28 mouse cellular contexts compared by ENCODE assay signal in genomic region chr11:120103431-120103997, GRCm38 (mm10). TPM values are rescaled to one million over a fixed set of nuclear protein-coding genes. Genes with fewer than 3 reads are reported as not detected.
DNase-seq lines count a peak whose midpoint lies in the region; ATAC-seq lines count a peak whose summit lies in the region.
"Had no signal": no experiment of that assay in that cellular context is flagged by ENCODE, and none has a peak within 500 bp of the region (broad histone marks: within the 10 kb centered on the region; RNA-seq: fewer than 3 reads in every experiment).

No protein-coding gene starts in this region.

- peaks cover 50% of the 10 kb centered on the region for H3K36me3 ChIP-seq in liver, embryonic 13.5 days
- H3K36me3 ChIP-seq in midbrain, embryonic 16.5 days (ENCODE audit: control insufficient read depth, insufficient read depth, low read length), result peaks cover 16% of the 10 kb centered on the region

- no peak overlapping the region for H3K4me3 ChIP-seq in liver, embryonic 13.5 days (replicated peaks)
- H3K4me3 ChIP-seq in midbrain, embryonic 16.5 days (ENCODE audit: low read depth, low read length), result no peak overlapping the region
- H3K4me3 ChIP-seq: embryonic facial prominence, embryonic 10.5 days; embryonic facial prominence, embryonic 13.5 days; erythroblast, embryonic 14.5 days; forebrain, embryonic 12.5 days; forebrain, embryonic 15.5 days; heart, adult 2 months; hindbrain, embryonic 10.5 days; hindbrain, embryonic 13.5 days; intestine, embryonic 15.5 days had no signal

- H3K4me2 ChIP-seq in liver, embryonic 13.5 days, result no peak overlapping the region
- no peak overlapping the region for H3K4me2 ChIP-seq in midbrain, embryonic 16.5 days (ENCODE audit: low read length)
- H3K4me2 ChIP-seq: embryonic facial prominence, embryonic 13.5 days; forebrain, embryonic 12.5 days; forebrain, embryonic 15.5 days; hindbrain, embryonic 13.5 days; intestine, embryonic 15.5 days had no signal

- H3K9me3 ChIP-seq in liver, embryonic 13.5 days (replicated peaks), result no peaks in the 10 kb centered on the region
- H3K9me3 ChIP-seq in midbrain, embryonic 16.5 days (replicated peaks; ENCODE audit: control insufficient read depth, low read length, poor library complexity, severe bottlenecking), result no peaks in the 10 kb centered on the region
- H3K9me3 ChIP-seq: embryonic facial prominence, embryonic 10.5 days; embryonic facial prominence, embryonic 13.5 days; forebrain, embryonic 12.5 days; forebrain, embryonic 15.5 days; hindbrain, embryonic 10.5 days; hindbrain, embryonic 13.5 days; intestine, embryonic 15.5 days had no signal

- no peak for ATAC-seq in liver, embryonic 13.5 days (ENCODE audit: low read depth)
- ATAC-seq in midbrain, embryonic 16.5 days, result no peak
- ATAC-seq: forebrain, embryonic 15.5 days; hindbrain, embryonic 16.5 days; intestine, embryonic 15.5 days had no signal

- WGBS in liver, embryonic 13.5 days (ENCODE audit: insufficient replicate concordance), result 41% methylated on average over 3 of the region's 3 CpGs
- WGBS in midbrain, embryonic 16.5 days, result 97% methylated on average over 3 of the region's 3 CpGs

- H3K27ac ChIP-seq in liver, embryonic 13.5 days, result 0 out of 2 replicates have a peak overlapping the region, but pooled peaks have one; percentile 11
- H3K27ac ChIP-seq in midbrain, embryonic 16.5 days (ENCODE audit: low read length), result no peak overlapping the region
- H3K27ac ChIP-seq: embryonic facial prominence, embryonic 10.5 days; embryonic facial prominence, embryonic 13.5 days; forebrain, embryonic 12.5 days; forebrain, embryonic 15.5 days; heart, adult 2 months; hindbrain, embryonic 10.5 days; hindbrain, embryonic 13.5 days; intestine, embryonic 15.5 days had no signal

- H3K27me3 ChIP-seq in liver, embryonic 13.5 days, result no peaks in the 10 kb centered on the region
- H3K27me3 ChIP-seq in midbrain, embryonic 16.5 days (ENCODE audit: control insufficient read depth, insufficient read depth, low read depth, low read length), result no peaks in the 10 kb centered on the region
- H3K27me3 ChIP-seq: CH12.LX; embryonic facial prominence, embryonic 13.5 days; forebrain, embryonic 12.5 days; forebrain, embryonic 15.5 days; hindbrain, embryonic 13.5 days; intestine, embryonic 15.5 days had no signal

- DNase-seq in adrenal gland, adult 2 months, result peak; percentile 71
- DNase-seq in adrenal gland, adult 18-20 months (ENCODE audit: low spot score in 2 of 2), result no peak
- DNase-seq in heart, adult 11 months, result peak; percentile 90
- DNase-seq in heart, adult 8-10 months (ENCODE audit: low spot score), result no peak
- DNase-seq in liver, embryonic 13.5 days, result no peak
- DNase-seq in liver, result no peak
- DNase-seq in adrenal gland, postnatal 14 days, result peak; percentile 57
- DNase-seq: cerebellum, adult 11-12 months; cerebellum, adult 8-10 months; cerebellum, postnatal 10 days; cerebellum, postnatal 36 days; embryo, embryonic 11 days; gastrocnemius, postnatal 25 days; heart, adult 2 months; heart, postnatal 36 days; kidney, adult 11 months; kidney, adult 8-10 months had no signal

- H3K9ac ChIP-seq in liver, embryonic 13.5 days, result no peak overlapping the region
- H3K9ac ChIP-seq in midbrain, embryonic 16.5 days (ENCODE audit: low read depth, low read length), result no peak overlapping the region
- H3K9ac ChIP-seq: embryonic facial prominence, embryonic 13.5 days; forebrain, embryonic 12.5 days; forebrain, embryonic 15.5 days; hindbrain, embryonic 13.5 days; intestine, embryonic 15.5 days had no signal

- H3K4me1 ChIP-seq in liver, embryonic 13.5 days (replicated peaks), result peaks cover 23% of the 10 kb centered on the region
- H3K4me1 ChIP-seq in midbrain, embryonic 16.5 days (ENCODE audit: control insufficient read depth, insufficient read depth, low read length), result peaks cover 12% of the 10 kb centered on the region

RNA-seq across cellular contexts. Expression of gene Ndufaf8, which starts 4.8 kb away (rescaled TPM):
- 10 to 100 TPM; 47.5 to 76.2 TPM for total RNA-seq in adrenal gland, adult 2 months (2021)
- polyA plus RNA-seq in adrenal gland, adult 2 months (2012; rRNA removed), result 78.1 and 85.2 TPM in 2 replicates
- 10 to 100 TPM; 54.9 to 62.9 TPM for total RNA-seq in adrenal gland, adult 18-20 months (2021)
- 100 to 1,000 TPM in 1 of 4 experiments, 10 to 100 TPM in 3; 68.5 to 103 (median 82.8) TPM for total RNA-seq in heart, adult 8-10 months (2022)
- 46.5 and 52.1 TPM in 2 replicates for polyA plus RNA-seq in liver, embryonic 13.5 days (2015; fragmentation: Nextera tagmentation; extraction: Ambion mirVana)
- 50.0 and 55.2 TPM in 2 replicates for total RNA-seq in adrenal gland, postnatal 14 days (2021)
- 41.4 and 46.8 TPM in 2 replicates for polyA plus RNA-seq in midbrain, embryonic 16.5 days (2015; fragmentation: Nextera tagmentation; extraction: Ambion mirVana)

RNA-seq across cellular contexts. Expression of gene Tepsin, which starts 5.0 kb away (rescaled TPM):
- total RNA-seq in adrenal gland, adult 2 months (2021), result 10 to 100 TPM; 10.2 to 14.4 TPM
- 53.9 and 61.2 TPM in 2 replicates for polyA plus RNA-seq in adrenal gland, adult 2 months (2012; rRNA removed)
- total RNA-seq in adrenal gland, adult 18-20 months (2021), result 10 to 100 TPM; 12.3 to 15.4 TPM
- total RNA-seq in heart, adult 8-10 months (2022), result 1 to 10 TPM; 4.8 to 7.0 (median 6.9) TPM
- polyA plus RNA-seq in liver, embryonic 13.5 days (2015; fragmentation: Nextera tagmentation; extraction: Ambion mirVana), result 5.2 and 6.9 TPM in 2 replicates
- 10.7 and 13.7 TPM in 2 replicates for total RNA-seq in adrenal gland, postnatal 14 days (2021)
- polyA plus RNA-seq in midbrain, embryonic 16.5 days (2015; fragmentation: Nextera tagmentation; extraction: Ambion mirVana), result 20.7 and 21.3 TPM in 2 replicates

RNA-seq across cellular contexts. Expression of gene Cep131, which starts 16.9 kb away (rescaled TPM):
- 100 to 1,000 TPM in 1 of 2 experiments, 10 to 100 TPM in 1; 74.3 to 121 TPM for total RNA-seq in adrenal gland, adult 2 months (2021)
- polyA plus RNA-seq in adrenal gland, adult 2 months (2012; rRNA removed), result 33.6 and 50.6 TPM in 2 replicates
- total RNA-seq in adrenal gland, adult 18-20 months (2021), result 10 to 100 TPM; 11.7 to 90.0 TPM
- 10 to 100 TPM in 3 of 4 experiments, 1 to 10 TPM in 1; 8.9 to 16.0 (median 11.7) TPM for total RNA-seq in heart, adult 8-10 months (2022)
- polyA plus RNA-seq in liver, embryonic 13.5 days (2015; fragmentation: Nextera tagmentation; extraction: Ambion mirVana), result 4.8 and 5.1 TPM in 2 replicates
- total RNA-seq in adrenal gland, postnatal 14 days (2021), result 67.4 and 80.7 TPM in 2 replicates
- polyA plus RNA-seq in midbrain, embryonic 16.5 days (2015; fragmentation: Nextera tagmentation; extraction: Ambion mirVana), result 29.5 and 30.4 TPM in 2 replicates

RNA-seq across cellular contexts. Expression of gene Slc38a10, which starts 47.6 kb away (rescaled TPM):
- total RNA-seq in adrenal gland, adult 2 months (2021), result 100 to 1,000 TPM; 119 to 148 TPM
- polyA plus RNA-seq in adrenal gland, adult 2 months (2012; rRNA removed), result 132 and 146 TPM in 2 replicates
- 100 to 1,000 TPM; 147 to 177 TPM for total RNA-seq in adrenal gland, adult 18-20 months (2021)
- total RNA-seq in heart, adult 8-10 months (2022), result 100 to 1,000 TPM in 1 of 4 experiments, 10 to 100 TPM in 3; 88.9 to 104 (median 91.6) TPM
- polyA plus RNA-seq in liver, embryonic 13.5 days (2015; fragmentation: Nextera tagmentation; extraction: Ambion mirVana), result 35.5 and 38.3 TPM in 2 replicates
- total RNA-seq in adrenal gland, postnatal 14 days (2021), result 105 and 115 TPM in 2 replicates
- 118 TPM in 2 replicates for polyA plus RNA-seq in midbrain, embryonic 16.5 days (2015; fragmentation: Nextera tagmentation; extraction: Ambion mirVana)

RNA-seq across cellular contexts. Expression of gene Aatk, which starts 56.5 kb away (rescaled TPM):
- 10 to 100 TPM in 1 of 2 experiments, 1 to 10 TPM in 1; 9.9 to 15.5 TPM for total RNA-seq in adrenal gland, adult 2 months (2021)
- 26.3 and 44.1 TPM in 2 replicates for polyA plus RNA-seq in adrenal gland, adult 2 months (2012; rRNA removed)
- total RNA-seq in adrenal gland, adult 18-20 months (2021), result 10 to 100 TPM; 10.3 to 22.0 TPM
- 1 to 10 TPM; 3.1 to 6.2 (median 4.7) TPM for total RNA-seq in heart, adult 8-10 months (2022)
- polyA plus RNA-seq in liver, embryonic 13.5 days (2015; fragmentation: Nextera tagmentation; extraction: Ambion mirVana), result 0.32 and 0.39 TPM in 2 replicates
- 13.7 and 15.7 TPM in 2 replicates for total RNA-seq in adrenal gland, postnatal 14 days (2021)
- 42.3 and 46.5 TPM in 2 replicates for polyA plus RNA-seq in midbrain, embryonic 16.5 days (2015; fragmentation: Nextera tagmentation; extraction: Ambion mirVana)

Comparison
In these comparisons a context has a peak if more than half of its experiments do, and no peak if none do; other contexts are left out.
1. DNase-seq: peak in adrenal gland, adult 2 months (single experiment), heart, adult 11 months (single experiment) and adrenal gland, postnatal 14 days (single experiment); none in adrenal gland, adult 18-20 months (0 of 2), heart, adult 8-10 months (single experiment), liver, embryonic 13.5 days (single experiment) and liver (single experiment).